Mouse (Mus musculus) large intestine, adult 2 months (tissue): ENCODE measurements around the gene Krt1. TPM values are rescaled to one million over a fixed set of nuclear protein-coding genes. Genes with fewer than 3 reads are reported as not detected.

Experiments
- DNase-seq: peaks from one replicate; pipeline ENCODE4 v3.0.0-alpha.2; 2012; ENCODE audit warnings: low read depth, low spot score
- WGBS: fragments of 180-500 bp; shearing (Covaris S2); methylation state at CpG from one replicate; pipeline ENCODE4 v1.1.7; 2018; 5-methylcytosine and 5-hydroxymethylcytosine counted together
- polyA plus RNA-seq: library from polyadenylated mRNA; depleted of rRNA; stranded (reverse); fragments of >200 nt; gene quantifications from 2 replicates; pipeline ENCODE4 v1.2.3, GENCODE M21; 2012; rRNA removed

Gene Krt1
- polyA plus RNA-seq: 0.04 and 0.17 TPM in 2 replicates

DNA sequence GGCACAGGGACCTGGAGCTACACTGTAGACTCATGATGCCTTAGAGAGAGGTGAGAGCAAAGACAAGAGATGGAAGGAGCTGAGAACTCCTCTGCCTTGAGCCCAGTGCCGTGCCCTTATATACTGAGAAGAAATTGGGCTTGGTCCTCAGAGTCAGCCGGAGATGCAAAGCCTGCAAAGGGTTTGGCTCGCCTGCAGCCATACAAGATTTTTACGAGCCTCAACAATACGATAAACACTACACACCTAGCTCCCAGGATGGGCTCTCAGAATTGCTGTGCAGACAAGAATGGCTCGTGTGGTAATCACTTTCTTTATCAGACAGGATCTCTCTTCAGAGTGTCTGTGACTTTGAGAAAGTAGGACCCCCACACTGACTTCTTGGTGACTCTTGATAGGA lies at the start of gene Krt1:
Krt1 (minus strand) TSS at position 101 of the 400 bp plus-strand sequence.
- WGBS: 24% methylated on average over 6 of the region's 6 CpGs
- no peak for DNase-seq

DNA sequence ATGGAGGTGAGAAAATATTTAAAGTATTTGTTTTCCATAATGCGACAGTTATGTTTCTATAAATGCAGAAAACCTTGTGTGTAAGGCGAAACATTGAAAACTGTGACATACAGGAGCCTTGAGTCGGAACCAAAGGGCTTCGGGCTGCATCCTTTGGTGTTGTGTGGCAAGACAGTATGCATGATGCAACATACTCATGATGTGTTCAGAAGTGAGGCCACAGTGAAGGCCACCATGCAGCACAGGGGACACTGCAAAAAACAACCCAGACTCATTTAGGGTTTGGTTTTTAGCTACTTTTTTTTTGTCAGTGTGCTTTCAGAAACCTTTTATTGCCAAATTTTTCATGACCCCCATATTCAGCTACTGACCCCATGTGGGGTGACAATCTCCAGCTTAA lies 44.6 kb upstream of the Krt1 start:
- no peak for DNase-seq
- 89% methylated on average over 4 of the region's 4 CpGs for WGBS

DNA sequence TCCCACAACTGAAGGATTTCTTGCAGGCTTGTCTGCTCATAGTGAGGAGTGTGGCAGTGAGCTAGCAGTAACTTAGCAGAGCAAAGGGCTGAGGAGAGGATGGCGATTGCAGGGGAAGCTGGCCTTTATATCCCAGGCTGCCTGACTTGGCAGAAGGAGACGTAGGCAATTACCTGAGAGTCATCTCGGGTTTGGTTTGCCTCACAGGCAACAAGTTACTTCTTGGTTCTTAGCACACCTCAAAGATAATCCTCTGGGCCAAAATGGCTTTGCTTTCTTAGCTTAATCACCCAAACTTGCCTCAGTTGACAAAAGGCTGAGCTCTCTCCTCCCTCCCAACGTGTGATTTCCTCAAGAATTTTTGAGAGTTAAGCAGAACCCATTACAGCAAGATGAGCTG lies 42.2 kb upstream of the Krt1 start, which contains the start of gene Krt76:
Krt76 (minus strand) TSS at position 101 of the 400 bp plus-strand sequence.
- no peak for DNase-seq
- 57% methylated on average over 4 of the region's 4 CpGs for WGBS

DNA sequence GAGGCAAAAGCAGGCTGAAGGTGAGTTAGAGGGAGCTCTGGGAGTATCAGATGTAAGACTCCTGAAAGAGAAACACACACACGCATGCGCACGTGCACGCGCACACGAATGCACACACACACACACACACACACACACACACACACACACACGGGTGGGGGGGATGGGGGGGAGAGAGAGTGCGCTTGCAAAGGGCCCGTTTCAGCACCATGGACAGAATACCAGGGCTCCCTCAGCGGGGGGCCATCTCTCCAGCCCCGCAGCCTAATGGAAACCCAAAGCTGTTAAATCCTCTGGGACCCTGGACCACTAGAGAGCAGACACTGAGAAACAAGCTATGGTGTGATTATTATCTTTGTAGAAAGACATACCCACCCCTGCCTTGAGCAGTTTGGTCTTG lies 29.2 kb upstream of the Krt1 start:
- 14% methylated on average over 9 of the region's 11 CpGs for WGBS
- no peak for DNase-seq

DNA sequence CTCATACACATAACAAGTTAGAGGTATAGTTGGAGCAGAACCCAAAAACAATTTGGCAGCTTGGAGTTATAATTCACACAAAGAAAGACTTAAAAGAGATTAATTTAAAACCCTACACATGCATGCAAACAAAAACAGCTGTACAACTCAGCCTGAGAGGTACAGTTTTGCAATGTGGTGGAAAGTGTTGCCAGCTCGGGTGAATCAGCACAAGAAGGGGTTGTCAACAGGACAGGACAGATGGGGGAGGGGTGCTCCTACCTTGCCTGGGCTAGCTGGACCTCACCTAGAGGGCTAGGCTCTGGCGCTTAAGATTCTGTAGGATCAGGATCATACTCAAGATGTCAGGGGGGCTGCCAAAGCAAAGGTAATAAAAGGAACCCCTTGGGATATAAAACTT lies 27.4 kb upstream of the Krt1 start:
- WGBS: 44% methylated on average over 2 of the region's 2 CpGs
- no peak for DNase-seq

DNA sequence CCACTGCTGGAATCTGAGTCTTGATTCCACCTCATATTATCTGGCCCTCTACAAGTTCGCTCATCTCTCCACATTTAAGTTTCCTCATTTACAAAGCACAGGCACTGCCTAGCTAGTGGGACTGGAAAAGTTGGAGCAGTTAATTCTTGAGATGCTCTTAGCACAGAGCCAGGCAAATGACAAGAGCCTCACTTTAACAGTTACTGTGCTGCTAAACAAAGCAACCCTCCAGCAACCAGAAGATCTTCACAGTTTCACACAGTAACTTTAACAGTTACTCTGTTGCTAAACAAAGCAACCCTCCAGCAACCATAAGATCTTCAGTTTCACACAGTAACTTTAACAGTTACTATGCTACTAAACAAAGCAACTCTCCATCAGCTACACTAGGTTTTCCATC lies 23.8 kb upstream of the Krt1 start:
- 81% methylated on average over 1 of the region's 1 CpGs for WGBS
- DNase-seq: no peak

DNA sequence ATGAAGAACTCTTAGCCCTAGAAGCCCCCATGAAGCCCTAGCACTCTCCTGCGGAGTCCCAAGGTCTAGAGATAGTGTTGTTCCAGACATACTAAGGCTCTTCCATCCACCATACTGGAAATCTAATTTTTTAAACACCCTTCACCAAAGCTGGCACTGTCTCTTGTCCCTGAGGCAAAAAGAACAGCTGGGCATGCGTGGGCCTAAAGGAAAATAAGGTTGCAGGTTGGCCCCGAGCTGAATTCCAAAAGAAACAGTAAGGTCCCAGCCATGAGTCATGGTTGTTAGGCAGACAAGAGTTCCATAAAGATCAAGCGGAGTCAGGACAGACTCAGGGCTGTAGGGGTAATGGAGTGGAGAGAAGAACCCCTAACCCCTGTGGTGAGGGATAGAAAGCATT lies 22.6 kb upstream of the Krt1 start:
- DNase-seq: no peak
- WGBS: 68% methylated on average over 4 of the region's 4 CpGs

DNA sequence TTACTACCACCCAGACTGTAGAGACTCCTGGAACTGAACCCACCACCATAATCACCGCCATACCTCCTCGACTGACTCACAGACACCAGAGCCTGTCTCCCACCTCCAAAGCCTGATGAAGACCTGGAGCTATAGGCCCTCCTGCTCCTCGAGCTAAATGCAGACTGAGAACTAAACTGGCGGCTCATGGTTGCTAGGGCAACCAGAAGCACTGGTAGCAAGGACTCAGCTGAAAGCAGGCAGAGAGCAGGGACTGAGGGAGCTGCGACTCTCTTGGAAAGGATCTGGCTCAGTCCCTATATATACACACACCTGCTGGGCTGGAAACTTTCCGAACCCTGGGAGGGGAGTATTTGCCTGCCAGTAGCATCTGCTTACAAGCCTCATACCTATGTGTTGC lies 18.8 kb upstream of the Krt1 start, which contains the start of gene Krt77:
Krt77 (minus strand) TSS at position 275 of the 400 bp plus-strand sequence.
- WGBS: 24% methylated on average over 6 of the region's 6 CpGs
- DNase-seq: no peak

DNA sequence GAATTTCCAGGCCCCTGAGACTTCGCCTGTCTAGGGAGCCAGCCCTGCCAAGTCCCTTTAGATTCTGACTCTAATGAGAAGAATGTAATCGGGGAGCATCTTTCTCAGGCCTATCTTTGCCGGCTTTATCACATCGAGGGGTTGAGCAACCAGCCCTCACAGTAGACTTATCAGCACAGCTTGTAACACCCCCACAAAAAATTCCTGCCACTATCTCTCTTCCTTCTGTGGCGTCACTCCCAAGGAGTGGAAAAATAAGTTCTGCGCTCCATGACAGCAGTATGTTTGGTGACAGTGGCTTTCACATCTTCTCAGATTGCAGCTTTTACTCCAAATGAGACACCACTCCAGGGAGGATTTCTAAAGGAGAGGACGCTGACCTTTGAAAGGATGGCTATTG lies 16.2 kb upstream of the Krt1 start:
- no peak for DNase-seq
- 80% methylated on average over 7 of the region's 7 CpGs for WGBS

DNA sequence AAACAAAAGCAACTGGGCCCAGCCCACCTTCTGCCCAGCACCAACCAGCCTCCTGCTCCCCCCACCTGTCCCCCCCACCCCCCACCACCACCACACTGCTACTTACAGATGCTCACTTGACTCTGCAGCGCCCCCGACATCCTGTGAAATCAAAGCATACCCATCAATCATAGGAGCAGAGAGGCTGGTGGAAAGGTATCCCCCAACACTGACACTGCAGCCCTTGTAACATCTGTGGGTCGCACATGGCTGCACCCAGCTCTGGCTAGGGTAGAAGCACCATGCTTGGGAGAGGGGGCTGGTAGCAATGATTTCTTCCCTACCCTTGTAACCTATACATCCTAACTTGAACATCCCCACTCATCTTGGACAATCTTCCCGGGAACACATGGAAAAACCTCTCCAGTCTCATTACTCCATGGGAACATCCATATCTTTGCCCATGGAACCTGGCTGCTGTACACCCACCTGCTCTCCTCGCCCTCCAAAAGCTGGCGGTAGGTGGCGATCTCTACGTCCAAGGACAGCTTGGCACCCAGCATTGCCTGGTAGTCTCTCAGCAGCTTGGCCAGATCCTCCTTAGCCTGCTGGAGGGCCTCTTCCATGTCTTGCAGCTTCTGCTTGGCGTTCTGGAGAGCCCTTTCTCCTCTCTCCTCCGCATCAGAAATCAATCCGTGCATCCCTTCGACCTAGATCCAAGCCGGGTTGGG lies 10.0 kb upstream of the Krt1 start:
- 62% methylated on average over 13 of the region's 13 CpGs for WGBS
- no peak for DNase-seq

DNA sequence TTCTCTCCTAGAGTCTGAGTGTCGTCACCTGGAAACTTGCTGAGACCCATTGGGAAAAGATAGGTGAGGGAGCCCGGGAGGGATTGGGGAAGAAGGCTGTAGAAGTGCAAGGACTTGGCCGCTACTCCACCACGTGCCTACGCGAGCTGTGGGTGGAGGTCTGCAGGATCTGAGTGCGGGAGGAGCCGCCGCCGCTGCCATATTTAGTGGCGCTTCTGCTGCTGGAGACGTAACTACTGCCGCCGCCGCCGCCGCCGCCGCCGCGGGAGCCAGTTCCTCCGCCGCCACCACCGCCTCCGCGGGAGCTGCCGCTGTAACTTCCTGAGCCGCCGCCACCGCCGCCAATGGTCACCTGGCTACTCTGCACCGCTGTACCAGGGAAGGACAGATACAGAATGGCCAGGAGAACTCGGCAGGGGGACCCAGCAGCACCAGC lies 9.2 kb upstream of the Krt1 start:
- under 1% methylated on average over 33 of the region's 33 CpGs for WGBS
- no peak for DNase-seq

DNA sequence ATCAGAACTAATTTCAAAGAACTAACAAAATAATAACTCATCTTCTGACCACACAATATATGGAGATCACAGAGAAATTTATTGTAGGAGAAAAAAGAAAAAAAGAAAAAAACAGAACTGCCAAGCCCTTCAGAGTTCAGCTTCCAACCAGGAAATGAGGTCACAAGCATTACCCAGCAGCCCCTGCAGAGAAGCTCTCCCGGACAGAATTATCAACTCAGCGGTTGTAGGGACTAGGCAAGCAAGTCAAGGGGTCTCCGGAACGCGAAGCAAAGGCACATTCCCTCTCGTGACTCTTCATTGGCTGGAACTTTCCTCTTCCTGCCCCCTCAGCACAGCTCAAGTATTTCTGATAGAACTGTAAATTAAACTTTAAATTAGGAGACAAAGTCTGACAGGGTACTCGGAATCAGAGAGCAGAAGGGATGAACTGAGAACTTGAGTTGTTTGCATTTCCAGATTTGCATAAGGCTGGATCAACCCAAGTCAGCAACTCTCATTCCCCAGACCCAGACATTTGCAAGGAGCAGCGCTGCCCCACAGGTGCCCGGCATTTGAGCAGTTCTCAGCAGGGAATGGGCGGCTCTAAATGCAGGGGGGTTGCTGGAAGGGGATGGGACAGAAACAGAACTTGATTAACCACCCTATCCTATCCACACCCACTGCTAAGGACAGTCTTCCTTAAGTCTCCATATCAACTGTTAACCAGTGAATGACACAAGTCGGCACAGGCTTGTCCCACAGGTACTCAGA lies 8.3 kb upstream of the Krt1 start:
- 61% methylated on average over 11 of the region's 11 CpGs for WGBS
- no peak for DNase-seq

DNA sequence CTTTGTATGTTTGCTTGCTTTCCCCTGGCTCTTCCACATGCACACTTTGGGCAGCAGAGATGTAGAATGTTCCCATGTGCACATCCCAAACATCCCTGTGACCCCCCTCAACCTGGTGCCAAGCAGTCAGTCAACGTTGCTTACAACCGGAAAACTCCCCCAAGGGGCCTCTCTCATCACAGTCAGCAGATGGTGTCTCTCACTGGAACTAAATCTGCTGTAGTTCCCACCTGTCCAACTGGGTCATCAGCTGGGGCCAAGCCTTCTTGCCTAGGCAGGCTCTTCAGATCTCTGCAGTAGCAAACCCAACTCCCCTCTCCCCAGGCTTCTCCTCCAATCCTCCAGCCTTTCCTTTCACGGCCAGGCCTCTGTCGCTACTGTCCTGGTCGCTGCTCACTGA lies 6.1 kb upstream of the Krt1 start:
- DNase-seq: no peak
- WGBS: 44% methylated on average over 5 of the region's 5 CpGs

DNA sequence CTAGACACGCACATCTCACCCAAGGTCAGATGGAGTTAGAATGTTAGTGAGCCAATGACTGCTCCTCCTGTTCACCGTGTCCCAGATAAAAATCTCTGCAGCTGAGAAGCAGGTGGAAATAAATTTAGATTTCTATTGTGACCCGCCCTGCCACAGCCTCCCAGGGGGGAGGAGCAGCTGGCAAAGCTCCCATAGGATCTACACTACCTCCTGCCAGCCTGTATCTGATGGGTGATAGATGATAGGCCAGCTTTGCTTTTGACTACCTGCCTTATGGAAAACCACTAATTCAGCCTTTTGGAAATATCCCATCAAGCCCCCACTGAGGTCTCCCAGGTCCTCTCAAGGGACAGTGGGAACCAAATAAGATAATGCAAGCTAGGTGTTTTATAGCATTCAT lies 5.1 kb upstream of the Krt1 start:
- whole genome bisulfite sequencing: 31% methylated on average over 3 of the region's 3 CpGs
- no peak for DNase-seq

DNA sequence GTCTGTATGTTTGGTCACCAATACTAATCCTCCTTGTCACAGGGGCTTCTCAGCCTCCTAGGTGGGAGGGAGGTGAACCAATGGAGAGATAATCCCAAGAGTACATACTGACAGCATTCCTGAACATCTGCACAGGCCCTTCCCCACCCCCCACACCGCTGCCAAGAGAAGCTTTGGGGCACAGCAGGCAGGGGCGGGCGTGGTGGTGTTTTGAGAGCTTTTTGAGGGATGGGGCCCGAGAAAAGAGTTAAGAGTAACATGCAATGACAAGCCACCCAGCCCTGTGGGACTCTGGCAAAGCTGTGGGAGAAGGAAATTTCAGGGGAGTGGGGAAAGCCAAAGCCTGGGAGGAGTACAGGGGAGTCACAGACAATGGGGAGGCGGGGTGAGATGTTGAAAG lies 3.7 kb upstream of the Krt1 start:
- DNase-seq: no peak
- WGBS: 41% methylated on average over 5 of the region's 5 CpGs

DNA sequence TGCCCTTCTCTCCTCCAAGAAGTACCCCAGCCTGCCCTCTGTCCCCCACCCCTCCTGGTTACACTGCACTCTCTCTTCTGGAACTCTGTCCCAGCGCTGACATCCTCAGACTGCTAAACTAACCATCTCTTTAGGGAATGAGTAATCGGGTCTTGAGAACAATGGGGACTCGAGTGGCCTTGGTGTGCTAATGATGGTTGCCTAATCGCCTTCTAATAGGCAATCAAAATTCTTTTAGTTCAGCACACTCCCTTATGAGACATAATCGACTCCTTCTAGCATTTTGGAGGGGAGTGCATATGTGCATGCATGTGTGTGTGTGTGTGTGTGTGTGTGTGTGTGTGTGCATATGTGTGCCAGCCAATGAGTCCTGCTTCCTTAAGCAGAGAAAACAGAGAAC lies 2.0 kb upstream of the Krt1 start:
- DNase-seq: no peak
- 18% methylated on average over 5 of the region's 5 CpGs for WGBS

DNA sequence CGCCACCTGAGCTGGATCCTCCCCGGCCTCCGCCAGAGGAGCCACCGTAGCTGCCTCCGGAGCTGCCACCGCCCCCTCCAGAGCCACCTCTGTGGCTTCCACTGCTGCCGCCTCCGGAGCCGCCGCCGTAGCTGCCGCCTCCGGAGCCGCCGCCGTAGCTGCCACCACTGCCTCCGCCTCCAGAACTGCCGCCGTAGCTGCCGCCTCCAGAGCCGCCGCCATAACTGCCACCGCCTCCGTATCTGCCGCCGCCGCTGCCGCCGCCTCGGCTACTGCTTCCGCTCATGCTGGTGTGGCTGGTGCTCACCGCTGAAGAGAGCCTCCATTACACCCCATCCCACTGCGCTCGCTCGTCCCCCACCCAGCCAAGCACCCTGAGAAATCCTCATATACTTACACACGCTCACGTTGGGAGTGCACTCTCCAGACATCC lies 4.6 kb downstream of the Krt1 start:
- WGBS: 2% methylated on average over 27 of the region's 37 CpGs
- DNase-seq: no peak

DNA sequence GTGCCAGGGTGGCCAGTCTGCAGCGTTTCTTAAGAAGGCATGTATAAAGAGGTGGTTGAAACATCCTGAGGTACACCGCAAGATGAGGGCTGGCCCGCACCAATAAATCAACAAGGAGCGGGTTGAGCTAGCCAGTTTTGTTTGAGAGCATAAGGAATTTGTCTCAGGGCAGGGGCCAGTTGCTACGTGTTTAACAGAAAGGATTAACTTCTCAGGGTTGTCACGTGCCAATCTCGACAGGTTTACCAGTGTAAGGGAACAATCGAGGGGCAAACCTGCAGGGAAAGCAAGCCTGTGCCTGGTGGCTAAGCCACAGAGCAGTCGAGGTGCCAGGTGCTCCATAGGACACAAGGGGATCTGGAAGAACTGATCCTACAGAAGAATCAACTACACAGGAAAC lies 7.4 kb downstream of the Krt1 start:
- DNase-seq: no peak
- WGBS: 36% methylated on average over 9 of the region's 9 CpGs

DNA sequence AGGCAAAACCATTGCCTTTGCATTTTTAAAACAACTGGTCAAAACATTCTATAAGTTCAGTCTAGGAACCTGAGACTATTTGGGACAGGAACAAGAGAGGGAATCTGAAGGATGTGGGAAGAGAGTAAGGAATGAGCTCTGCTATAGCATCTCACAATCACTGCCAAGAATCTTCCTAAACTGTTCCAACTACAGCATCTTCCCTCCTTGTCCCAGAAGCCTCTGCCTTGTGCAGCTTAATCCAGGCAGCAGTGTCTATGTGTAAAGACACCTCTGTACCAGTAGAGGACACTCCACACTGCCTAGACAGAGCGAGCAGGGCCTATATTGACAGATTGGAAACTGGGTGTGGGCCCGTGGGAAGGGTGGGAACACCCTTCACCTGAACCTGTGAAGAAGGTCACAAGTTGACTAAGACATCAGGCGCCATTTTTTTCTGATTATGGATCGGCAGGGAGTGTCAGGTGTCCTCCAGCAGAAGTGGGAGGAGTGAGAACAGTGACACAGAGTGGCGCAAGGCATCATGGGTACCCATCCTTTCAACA lies 15.7 kb downstream of the Krt1 start:
- DNase-seq: no peak
- WGBS: 52% methylated on average over 5 of the region's 5 CpGs

DNA sequence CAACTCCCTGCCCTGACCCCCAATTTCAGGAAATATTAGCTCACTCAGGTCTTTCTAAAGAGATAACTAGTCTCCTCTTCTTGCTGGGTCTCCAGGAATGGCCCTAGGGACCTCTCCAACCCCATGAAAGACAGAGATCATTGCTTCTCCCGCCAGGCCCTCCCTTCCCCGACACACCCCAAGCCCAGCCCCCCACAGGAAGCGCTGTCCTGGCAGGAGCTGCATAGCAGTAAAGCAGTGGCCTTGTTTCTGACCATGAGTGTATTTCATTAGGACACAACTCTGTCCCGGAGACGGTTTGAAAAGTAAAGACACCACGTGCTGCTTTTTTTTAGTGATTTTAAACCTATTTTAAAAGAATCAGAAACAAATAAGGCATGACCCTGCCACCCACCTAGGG lies 17.5 kb downstream of the Krt1 start:
- no peak for DNase-seq
- WGBS: 23% methylated on average over 6 of the region's 6 CpGs

DNA sequence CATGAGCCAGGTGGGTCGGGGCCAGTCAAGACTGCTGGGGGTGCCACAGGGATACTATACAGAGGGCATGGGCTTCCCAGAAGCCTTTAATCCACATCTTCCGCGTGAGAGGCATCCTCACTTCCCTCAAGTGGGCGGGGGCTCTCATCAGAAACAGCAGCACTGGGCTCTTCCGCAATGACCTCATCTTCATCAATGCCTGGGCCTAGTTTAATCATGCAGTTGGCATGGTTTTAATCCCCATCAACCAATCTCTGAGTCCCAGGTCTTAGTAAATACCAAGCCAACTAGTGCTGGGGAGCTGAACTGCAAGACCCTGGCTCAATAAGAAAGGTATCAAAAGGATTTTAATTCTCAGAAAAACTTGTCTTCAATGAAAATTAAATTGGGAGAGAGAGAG lies 21.2 kb downstream of the Krt1 start:
- no peak for DNase-seq
- WGBS: 73% methylated on average over 5 of the region's 5 CpGs
